Mouse (Mus musculus) c-Kit-negative CD71-positive TER-119-positive erythroid progenitor cells, embryonic 14.5 days (primary cell): ENCODE results near the gene Lmo7.

Source experiments
- DNase-seq: peaks from one replicate; pipeline ENCODE4 v3.0.0-alpha.2; 2013; ENCODE audit warnings: low read depth, low spot score

Lmo7 gene

GRCm38 (mm10) chr14:101946711-101947516 is 217.2 kb downstream of the Lmo7 start:
- DNase-seq: no peak

DNA sequence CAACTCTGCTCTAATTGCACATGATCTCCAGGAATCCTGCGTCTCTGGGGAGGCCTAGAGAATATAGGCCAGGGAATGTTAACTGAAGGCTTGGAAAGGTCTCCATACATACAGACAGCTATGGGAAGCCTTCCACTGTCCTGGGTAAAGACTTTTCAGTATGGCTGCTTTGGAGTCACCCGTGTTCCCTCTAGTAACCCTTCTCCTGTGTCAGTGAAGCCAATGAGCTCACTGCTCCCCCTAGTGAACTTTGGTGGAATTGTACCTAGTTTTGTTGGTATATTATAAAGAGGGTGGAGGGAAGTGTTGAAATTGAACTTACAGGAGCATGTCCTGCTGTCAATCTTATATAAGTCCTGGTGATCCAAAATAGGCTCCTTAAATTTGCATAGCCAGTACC is 219.4 kb downstream of the Lmo7 start:
- DNase-seq: no peak

DNA sequence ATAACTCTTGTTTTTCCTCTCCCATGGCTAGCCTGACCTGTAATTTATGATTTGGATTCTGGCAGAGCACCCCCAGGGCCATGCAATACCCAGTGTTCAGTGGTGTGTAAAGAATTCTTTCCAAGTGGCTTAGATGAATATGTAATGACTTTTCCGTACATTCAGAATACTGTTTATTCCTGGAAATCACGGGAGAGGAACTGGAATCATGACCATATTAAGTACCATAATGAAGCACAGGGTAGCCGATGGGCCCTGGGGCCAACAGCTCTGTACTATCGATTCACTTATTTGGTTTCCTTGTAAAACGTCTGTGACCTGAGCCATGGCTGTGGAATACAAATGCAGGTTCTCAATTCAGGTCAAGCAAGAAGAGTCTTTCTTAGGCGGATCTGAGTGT is 221.3 kb downstream of the Lmo7 start:
- no peak for DNase-seq

DNA sequence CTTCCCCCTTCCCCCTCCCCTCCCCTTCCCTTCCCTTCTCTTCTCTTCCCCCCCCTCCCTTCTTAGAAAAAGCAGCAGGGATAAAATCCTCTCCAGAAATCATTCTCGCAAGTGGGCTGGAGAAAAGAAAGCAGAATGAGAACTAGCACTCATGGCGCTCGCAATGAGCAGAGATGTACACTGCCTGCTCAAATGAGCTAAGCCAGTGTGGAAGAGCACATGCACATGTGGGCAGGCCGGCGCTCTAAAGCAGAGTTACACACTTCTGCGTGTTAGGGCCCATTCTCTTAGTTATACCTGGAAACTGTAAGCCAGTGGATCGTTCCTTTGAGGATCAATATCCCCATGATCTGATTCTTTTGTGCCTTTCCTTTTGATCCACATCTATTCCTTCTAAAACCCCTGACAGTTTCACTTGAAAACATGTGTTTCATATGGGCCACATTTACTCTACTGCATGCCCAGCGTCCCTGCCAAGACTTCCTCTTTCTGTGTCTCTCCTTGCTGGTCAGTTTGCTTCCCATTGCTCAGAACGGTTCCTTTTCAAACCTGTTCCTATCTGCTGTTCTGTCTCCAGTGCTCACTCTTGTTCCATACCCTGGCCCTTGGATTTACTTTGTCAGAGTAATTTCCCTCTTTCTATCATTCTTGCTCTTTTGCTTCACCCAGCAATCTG is 224.2 kb downstream of the Lmo7 start:
- DNase-seq: no peak

DNA sequence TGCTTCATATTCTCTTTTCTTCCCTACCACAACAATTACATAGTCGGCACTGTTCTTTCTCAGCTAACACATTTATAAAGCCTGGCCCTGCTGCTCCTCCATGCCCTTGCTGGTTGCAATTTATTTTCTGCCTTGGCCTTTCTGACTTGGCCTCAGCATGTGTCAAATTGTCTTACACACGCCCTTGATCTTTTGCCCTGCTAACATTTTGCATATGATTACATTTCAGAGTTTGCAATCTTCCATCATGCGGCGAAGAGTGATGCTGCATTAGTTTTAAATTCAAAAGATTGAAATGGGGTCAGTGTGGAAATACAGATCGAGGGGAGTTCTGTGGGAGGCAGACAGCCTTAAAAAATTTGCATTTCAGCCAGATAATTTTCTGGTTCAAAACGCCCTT is 234.6 kb downstream of the Lmo7 start:
- DNase-seq: no peak

- no peak for DNase-seq
These were observed 235.2 kb downstream of the Lmo7 start for GRCm38 (mm10) chr14:101964956-101965355.

GRCm38 (mm10) chr14:101972764-101973163 is 243.0 kb downstream of the Lmo7 start:
- DNase-seq: no peak

- DNase-seq: no peak
These were observed 243.4 kb downstream of the Lmo7 start for GRCm38 (mm10) chr14:101973171-101973570.

DNA sequence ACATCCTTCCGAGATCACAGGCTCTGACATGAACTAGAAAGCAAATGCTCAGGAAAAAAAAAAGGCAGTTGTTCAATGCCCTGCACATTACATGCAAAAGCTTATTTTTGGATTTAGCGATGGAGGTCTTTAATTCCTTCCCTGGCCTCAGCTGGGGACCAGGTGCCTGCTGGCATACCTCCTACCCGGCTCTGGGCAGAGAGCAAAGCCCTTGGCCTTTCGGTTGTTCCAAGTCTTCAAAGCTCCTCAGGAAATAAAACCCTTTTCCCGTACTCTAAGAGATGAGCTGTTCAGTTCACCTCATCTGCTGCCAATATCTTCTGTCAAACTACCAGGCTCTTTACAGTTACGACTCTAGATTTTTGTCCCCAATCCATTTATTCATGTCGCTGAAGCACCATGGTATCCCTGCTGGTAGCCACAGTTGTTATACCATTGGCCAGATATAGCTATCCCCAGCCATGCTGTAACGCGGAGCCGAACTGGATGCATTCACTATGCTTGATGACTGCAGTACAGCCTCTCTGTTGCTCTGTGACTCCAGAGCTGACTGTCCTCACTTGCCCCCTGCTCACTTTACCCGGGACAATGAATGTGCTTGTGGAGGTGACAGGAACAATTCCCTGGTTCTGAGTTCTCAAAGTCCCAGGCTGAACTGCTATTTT is 246.4 kb downstream of the Lmo7 start:
- DNase-seq: no peak
